Mouse (Mus musculus) intestine, postnatal 0 days (tissue): ENCODE results near the gene Tada2a. TPM values are rescaled to one million over a fixed set of nuclear protein-coding genes. Genes with fewer than 3 reads are reported as not detected.

Experiments
- ATAC-seq: fragments of 200-750 bp; cut with Nextera tagmentation; 2 replicates; pipeline ENCODE4 v1.8.0; 2017; ENCODE audit warnings: mild to moderate bottlenecking, moderate TSS enrichment, moderate library complexity
- H3K27ac ChIP-seq: fragments of 300-500 bp; sonication (generic); 2 replicates; pipeline ENCODE4 v1.5.1; 2014; ENCODE audit warnings: mild to moderate bottlenecking, low read depth, low read length, moderate library complexity
- H3K27me3 ChIP-seq: fragments of 300-500 bp; sonication (generic); replicated peaks from 2 replicates; pipeline ENCODE4 v1.6.1; 2014; ENCODE audit warnings: low read length, mixed read lengths; ENCODE audit not compliant: control insufficient read depth, insufficient read depth
- H3K36me3 ChIP-seq: fragments of 300-500 bp; sonication (generic); 2 replicates; pipeline ENCODE4 v1.6.1; 2014; ENCODE audit warnings: mild to moderate bottlenecking, moderate library complexity; ENCODE audit not compliant: control insufficient read depth, insufficient read depth
- H3K4me1 ChIP-seq: fragments of 300-500 bp; sonication (generic); replicated peaks from 2 replicates; pipeline ENCODE4 v1.6.1; 2014; ENCODE audit warnings: antibody characterized with exemption, low read length, mixed read lengths; ENCODE audit not compliant: control insufficient read depth, insufficient read depth
- H3K4me2 ChIP-seq: fragments of 300-500 bp; sonication (generic); replicated peaks from 2 replicates; pipeline ENCODE4 v1.6.1; 2014; ENCODE audit warnings: low read depth, mild to moderate bottlenecking, moderate library complexity
- H3K4me3 ChIP-seq: fragments of 300-500 bp; sonication (generic); 2 replicates; pipeline ENCODE4 v1.5.1; 2014; ENCODE audit warnings: low read depth, low read length
- H3K9ac ChIP-seq: fragments of 300-500 bp; sonication (generic); 2 replicates; pipeline ENCODE4 v1.6.1; 2014; ENCODE audit warnings: mild to moderate bottlenecking, low read depth, low read length
- H3K9me3 ChIP-seq: fragments of 300-500 bp; sonication (generic); 2 replicates; pipeline ENCODE4 v1.6.1; 2016; ENCODE audit warnings: mixed run types; ENCODE audit not compliant: control insufficient read depth
- CTCF ChIP-seq: sonication (generic); IDR thresholded peaks from 2 replicates; pipeline ENCODE4 v1.5.1; 2016; ENCODE audit warnings: low read depth, mild to moderate bottlenecking, control low read depth, antibody characterized with exemption, moderate library complexity
- WGBS: fragments of 180-500 bp; shearing (Covaris S2); extraction: QIAGEN DNeasy Blood & Tissue Kit; methylation state at CpG from one replicate; pipeline ENCODE4 v1.1.7; 2014; 5-methylcytosine and 5-hydroxymethylcytosine counted together
- polyA plus RNA-seq: library from polyadenylated mRNA; unstranded; fragments of >200 nt; fragmentation: Nextera tagmentation; extraction: Ambion mirVana; gene quantifications from 2 replicates; pipeline ENCODE4 v1.2.1, GENCODE M21; 2015

The Tada2a gene
- polyA plus RNA-seq, 1 experiment from 2014 or later, result 8.3 TPM

DNA sequence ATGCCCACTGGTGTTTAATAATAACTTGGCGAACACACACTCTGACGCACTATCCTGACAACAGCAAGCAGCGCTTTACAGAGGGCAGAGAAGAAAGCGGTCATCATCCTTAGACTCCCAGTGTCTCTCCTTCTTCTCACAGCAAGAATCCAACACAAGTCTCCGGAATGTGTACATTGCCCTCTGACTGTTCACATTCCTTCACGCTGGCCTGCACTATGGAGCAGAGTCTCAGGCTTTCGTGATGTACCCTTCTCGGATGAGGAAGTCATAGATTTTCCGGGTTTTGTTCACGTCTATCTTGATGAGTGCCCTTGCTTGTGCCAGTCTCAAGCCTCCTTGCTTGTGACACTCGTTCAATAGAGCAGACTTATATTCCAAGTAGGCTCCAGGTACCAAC, 50.0 kb downstream of the Tada2a start:
- H3K27ac ChIP-seq, result no peak overlapping the region
- no peak overlapping the region for H3K4me3 ChIP-seq
- no peak for TF ChIP-seq CTCF
- no peak overlapping the region for H3K9ac ChIP-seq
- peaks cover 23% of the 10 kb centered on the region for H3K36me3 ChIP-seq
- H3K4me2 ChIP-seq, result no peak overlapping the region
- peak; percentile 38; the same call in 1 of the 2 replicates for ATAC-seq
- no peaks in the 10 kb centered on the region for H3K9me3 ChIP-seq
- WGBS, result 78% methylated on average over 11 of the region's 11 CpGs
- no peaks in the 10 kb centered on the region for H3K27me3 ChIP-seq
- H3K4me1 ChIP-seq, result no peaks in the 10 kb centered on the region

DNA sequence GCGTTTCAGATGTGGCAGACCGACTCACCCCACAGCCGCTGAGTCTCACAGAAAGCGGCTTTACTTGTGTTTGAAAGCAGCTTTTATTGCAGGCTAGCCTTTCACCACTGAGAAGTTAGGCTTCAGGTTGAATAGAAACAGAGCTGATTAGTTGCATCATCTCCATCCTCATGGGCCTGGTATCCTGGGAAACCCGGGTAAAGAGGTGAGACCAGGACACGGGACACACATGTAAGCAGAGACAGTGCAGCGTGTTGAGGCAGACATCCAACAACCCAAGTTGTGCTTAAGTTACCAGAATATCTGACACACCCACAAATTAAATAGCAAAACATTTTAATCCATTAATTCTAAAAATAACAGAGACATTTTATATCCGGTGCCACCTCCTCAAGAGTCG, 50.8 kb downstream of the Tada2a start:
- Histone ChIP-seq H3K4me3 (no peak overlapping the region), H3K36me3 (peaks cover 23% of the 10 kb centered on the region), H3K4me1 (no peaks in the 10 kb centered on the region; the same call in 1 of the 2 replicates), H3K9ac (no peak overlapping the region), H3K9me3 (no peaks in the 10 kb centered on the region), H3K27me3 (no peaks in the 10 kb centered on the region), H3K27ac (no peak overlapping the region), H3K4me2 (no peak overlapping the region)
- 93% methylated on average over 9 of the region's 9 CpGs for WGBS
- ATAC-seq, result no peak
- TF ChIP-seq CTCF, result no peak

DNA sequence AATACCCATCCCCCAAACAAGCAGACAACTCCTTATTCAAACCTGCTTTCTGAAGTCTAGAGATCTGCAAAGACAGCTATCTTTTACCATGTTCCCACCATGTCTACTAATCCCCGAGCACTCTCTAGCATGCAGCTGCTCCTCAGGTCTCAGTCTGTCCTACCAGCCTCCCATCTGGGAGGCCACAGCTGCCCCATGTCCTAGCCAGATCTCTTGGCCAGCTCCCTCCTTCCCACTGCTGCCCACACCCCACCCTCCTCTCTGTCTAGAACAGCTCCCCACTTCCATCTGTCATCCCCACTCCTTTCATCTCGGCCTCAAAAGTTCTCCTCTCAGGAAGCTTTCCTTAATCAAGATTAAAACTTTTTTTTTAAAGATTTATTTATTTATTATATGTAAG, 52.4 kb downstream of the Tada2a start:
- Histone ChIP-seq H3K4me2 (no peak overlapping the region), H3K9me3 (no peaks in the 10 kb centered on the region), H3K4me3 (no peak overlapping the region), H3K27ac (no peak overlapping the region), H3K27me3 (no peaks in the 10 kb centered on the region), H3K36me3 (peaks cover 20% of the 10 kb centered on the region), H3K4me1 (no peaks in the 10 kb centered on the region; the same call in 1 of the 2 replicates), H3K9ac (no peak overlapping the region)
- no peak for ATAC-seq
- WGBS, result 77% methylated on average over 2 of the region's 2 CpGs
- TF ChIP-seq CTCF, result no peak

DNA sequence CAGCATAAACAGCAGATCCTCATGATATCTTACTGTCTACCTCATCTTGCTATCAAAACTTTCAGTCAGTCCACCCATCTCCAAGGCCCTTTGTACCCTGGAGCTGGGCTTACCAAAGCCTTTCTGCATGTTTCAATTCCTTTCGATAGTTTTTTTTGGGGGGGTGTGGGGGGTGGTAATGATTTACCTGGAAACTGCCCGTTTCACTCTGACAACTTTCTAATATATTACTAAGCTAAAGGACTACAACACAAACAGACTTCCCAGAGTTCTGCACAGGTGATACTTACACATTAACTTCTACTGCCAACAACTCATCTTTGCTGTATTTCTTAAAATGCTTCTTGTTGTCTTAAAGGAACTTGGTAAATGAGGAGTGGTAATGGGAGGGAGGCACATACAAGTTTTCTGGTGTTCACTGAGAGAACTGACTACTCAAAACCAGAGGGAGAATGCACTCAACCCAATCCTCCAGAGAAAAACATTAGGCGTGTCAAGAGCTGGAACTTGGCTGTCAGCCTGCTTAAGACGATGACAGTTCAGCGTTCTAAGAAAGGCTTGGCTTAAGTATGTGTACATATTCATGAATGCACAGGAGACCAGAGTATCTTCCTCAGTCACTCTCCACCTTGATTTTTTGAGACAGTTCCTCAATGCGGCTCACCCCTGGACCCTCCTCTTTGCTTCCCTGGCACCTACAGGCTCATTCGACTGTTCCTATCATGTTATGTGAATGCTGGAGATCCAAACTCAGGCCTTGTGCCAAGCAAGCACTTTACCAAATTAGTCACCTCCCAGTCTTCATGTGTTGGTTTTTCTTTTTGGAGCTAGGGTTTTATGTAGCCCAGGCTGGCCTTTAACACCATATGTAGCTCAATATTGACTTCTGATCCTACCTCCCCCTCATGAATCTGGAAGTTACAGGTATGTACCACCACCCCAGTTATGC, 55.3 kb downstream of the Tada2a start:
- Histone ChIP-seq H3K27ac (no peak overlapping the region), H3K36me3 (peaks cover 10% of the 10 kb centered on the region; the same call in 1 of the 2 replicates), H3K4me1 (no peaks in the 10 kb centered on the region; the same call in 1 of the 2 replicates), H3K9ac (no peak overlapping the region), H3K27me3 (no peaks in the 10 kb centered on the region), H3K4me2 (no peak overlapping the region), H3K4me3 (no peak overlapping the region), H3K9me3 (no peaks in the 10 kb centered on the region)
- WGBS, result 37% methylated on average over 7 of the region's 7 CpGs
- no peak for ATAC-seq
- no peak for TF ChIP-seq CTCF

DNA sequence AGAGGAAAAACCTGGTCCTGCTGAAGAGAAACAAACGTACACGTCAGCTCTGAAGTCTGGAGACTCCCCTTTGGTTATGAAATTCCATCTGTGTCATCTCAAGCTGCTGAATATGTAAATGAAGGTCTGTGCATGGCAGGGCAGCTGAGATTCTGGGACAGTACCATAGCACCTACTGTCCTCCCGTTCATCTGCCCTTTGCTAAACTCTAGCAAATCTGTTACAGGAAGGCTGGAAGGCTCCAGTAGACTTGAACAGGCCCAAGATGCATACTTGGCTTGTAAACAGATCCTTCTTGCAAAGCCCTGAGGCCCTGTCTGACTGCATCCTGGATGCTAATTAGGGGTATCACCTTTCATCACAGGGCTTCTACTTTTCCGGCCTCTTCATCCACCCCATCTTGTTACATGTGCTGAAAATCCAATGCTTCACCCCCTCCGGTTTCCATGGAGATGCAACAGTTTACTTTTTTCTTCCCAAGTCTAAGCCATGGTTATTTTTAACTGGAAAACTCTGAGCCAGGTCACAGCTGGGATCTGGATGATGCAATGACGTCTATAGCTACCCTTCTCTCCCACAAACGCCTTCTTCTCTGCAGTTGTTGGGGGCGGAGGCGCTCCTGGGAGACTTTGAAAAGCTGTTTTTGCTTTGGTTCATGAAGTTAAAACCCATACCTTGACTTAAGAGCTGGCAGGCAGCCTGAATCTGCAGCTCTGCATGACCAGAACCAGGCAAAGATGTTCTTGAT, 56.3 kb downstream of the Tada2a start:
- H3K9me3 ChIP-seq, result no peaks in the 10 kb centered on the region
- no peak overlapping the region for H3K9ac ChIP-seq
- no peak for ATAC-seq
- 52% methylated on average over 9 of the region's 9 CpGs for WGBS
- no peak overlapping the region for H3K27ac ChIP-seq
- no peak for TF ChIP-seq CTCF
- no peak overlapping the region for H3K4me3 ChIP-seq
- no peaks in the 10 kb centered on the region for H3K36me3 ChIP-seq
- H3K27me3 ChIP-seq, result no peaks in the 10 kb centered on the region
- no peaks in the 10 kb centered on the region; the same call in 1 of the 2 replicates for H3K4me1 ChIP-seq
- H3K4me2 ChIP-seq, result no peak overlapping the region

DNA sequence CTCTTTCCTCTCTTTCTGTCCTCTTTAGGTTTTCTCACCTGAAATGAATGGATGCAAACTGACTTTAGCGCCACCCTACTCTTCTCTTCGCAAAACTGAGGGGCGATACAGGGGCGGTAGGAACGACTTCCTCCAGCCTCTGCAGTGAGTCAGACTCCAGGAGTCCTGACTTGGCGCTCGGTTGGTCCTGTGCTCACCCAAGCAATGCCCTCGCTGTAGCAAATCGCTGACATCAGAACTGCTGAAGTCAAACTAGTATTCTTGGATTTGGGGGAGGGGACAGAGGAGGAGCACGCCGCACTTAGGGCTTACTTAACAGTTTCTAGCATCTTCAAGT, 60.4 kb downstream of the Tada2a start, which contains the start of gene Dusp14:
Gene Dusp14, minus strand, starts transcription at position 228 of the 337 bp plus-strand sequence.
- Histone ChIP-seq H3K9me3 (no peaks in the 10 kb centered on the region), H3K9ac (peak within 1 kb of the TSS; percentile 75), H3K4me2 (peak within 1 kb of the TSS; percentile 92), H3K4me3 (peak within 1 kb of the TSS; percentile 70), H3K4me1 (no peaks in the 10 kb centered on the region; the same call in 1 of the 2 replicates), H3K36me3 (no peaks in the 10 kb centered on the region), H3K27me3 (no peaks in the 10 kb centered on the region), H3K27ac (peak within 1 kb of the TSS; percentile 46; the same call in 1 of the 2 replicates)
- ATAC-seq, result no peak
- TF ChIP-seq CTCF, result no peak
- WGBS, result 35% methylated on average over 11 of the region's 11 CpGs
